ENCODE assay signal across 9 mouse cellular contexts in the genomic region with DNA sequence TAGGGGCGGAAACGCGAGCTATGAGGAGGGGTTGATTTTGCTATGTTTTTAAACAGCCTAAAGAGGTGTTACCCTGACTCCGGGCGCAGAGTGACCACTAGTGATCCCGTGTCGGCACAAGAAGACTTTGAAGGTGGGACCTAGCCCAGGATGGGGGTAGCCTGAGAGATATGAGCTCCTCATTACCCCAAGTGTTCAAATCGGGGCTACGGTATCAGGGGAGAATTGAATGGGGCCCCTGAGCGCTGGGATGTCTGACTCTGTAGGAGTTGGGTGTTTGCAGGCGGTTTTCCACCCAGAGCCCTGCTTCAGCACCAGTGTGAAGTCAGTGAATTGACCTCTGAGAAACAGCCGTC. TPM values are rescaled to one million over a fixed set of nuclear protein-coding genes. Genes with fewer than 3 reads are reported as not detected.
DNase-seq lines count a peak whose midpoint lies in the region; ATAC-seq and TF ChIP-seq lines count a peak whose summit lies in the region.
"Had no signal": no experiment of that assay in that cellular context is flagged by ENCODE, and none has a peak within 500 bp of the region (broad histone marks: within the 10 kb centered on the region; RNA-seq: fewer than 3 reads in every experiment).

No protein-coding gene starts in this region.

- no peak for TF ChIP-seq CTCF in cortical plate, adult 2 months (IDR thresholded peaks at IDR 0.05; ENCODE audit: extremely low read depth, insufficient read depth, low read length)

- H3K4me2 ChIP-seq in kidney, embryonic 15.5 days, result peak overlapping the region; percentile 94
- peak overlapping the region; percentile 85 for H3K4me2 ChIP-seq in hindbrain, embryonic 15.5 days
- peak overlapping the region; percentile 86 for H3K4me2 ChIP-seq in midbrain, embryonic 14.5 days (ENCODE audit: low read length)

- peak overlapping the region; percentile 29; the same call in 1 of the 2 replicates for H3K27ac ChIP-seq in kidney, embryonic 15.5 days
- H3K27ac ChIP-seq in cortical plate, adult 2 months (ENCODE audit: insufficient read depth, low read length), result no peak overlapping the region
- H3K27ac ChIP-seq in hindbrain, embryonic 15.5 days (replicated peaks), result no peak overlapping the region
- no peak overlapping the region for H3K27ac ChIP-seq in midbrain, embryonic 14.5 days (replicated peaks; ENCODE audit: low read depth, low read length)

- peaks cover 13% of the 10 kb centered on the region for H3K4me1 ChIP-seq in kidney, embryonic 15.5 days
- H3K4me1 ChIP-seq in cortical plate, adult 2 months (ENCODE audit: control insufficient read depth, insufficient read depth, low read length), result no peaks in the 10 kb centered on the region
- H3K4me1 ChIP-seq in hindbrain, embryonic 15.5 days (replicated peaks), result peaks cover 10% of the 10 kb centered on the region
- H3K4me1 ChIP-seq in midbrain, embryonic 14.5 days (ENCODE audit: control insufficient read depth, insufficient read depth, low read length), result no peaks in the 10 kb centered on the region

- no peak for DNase-seq in kidney, adult 9 months
- DNase-seq in midbrain, embryonic 14.5 days, result no peak
- DNase-seq in urinary bladder, adult 2 months (ENCODE audit: low spot score), result no peak
- no peak for DNase-seq in cerebellum, postnatal 25 days

- H3K4me3 ChIP-seq in kidney, embryonic 15.5 days (replicated peaks), result peak overlapping the region; percentile 68
- peak overlapping the region; percentile 46 for H3K4me3 ChIP-seq in cortical plate, adult 2 months (ENCODE audit: insufficient read depth, low read length)
- peak overlapping the region; percentile 60 for H3K4me3 ChIP-seq in hindbrain, embryonic 15.5 days
- H3K4me3 ChIP-seq in midbrain, embryonic 14.5 days (replicated peaks; ENCODE audit: low read depth, low read length), result peak overlapping the region; percentile 59

- H3K9ac ChIP-seq in kidney, embryonic 15.5 days, result peak overlapping the region; percentile 35; the same call in 1 of the 2 replicates
- H3K9ac ChIP-seq in hindbrain, embryonic 15.5 days, result peak overlapping the region; percentile 30
- H3K9ac ChIP-seq in midbrain, embryonic 14.5 days (replicated peaks; ENCODE audit: low read length), result peak overlapping the region; percentile 45

- WGBS in kidney, embryonic 15.5 days, result 18% methylated on average over 12 of the region's 12 CpGs
- WGBS in hindbrain, embryonic 15.5 days, result 17% methylated on average over 12 of the region's 12 CpGs
- 16% methylated on average over 12 of the region's 12 CpGs for WGBS in midbrain, embryonic 14.5 days

- no peak for TF ChIP-seq POLR2A in cortical plate, adult 2 months (IDR thresholded peaks at IDR 0.05; ENCODE audit: extremely low read depth, insufficient read depth, low read length)

- no peaks in the 10 kb centered on the region for H3K9me3 ChIP-seq in kidney, embryonic 15.5 days (replicated peaks)
- no peaks in the 10 kb centered on the region for H3K9me3 ChIP-seq in hindbrain, embryonic 15.5 days
- H3K9me3 ChIP-seq in midbrain, embryonic 14.5 days (ENCODE audit: control insufficient read depth, low read length), result no peaks in the 10 kb centered on the region

- no peak for ATAC-seq in kidney, embryonic 15.5 days (replicated peaks; ENCODE audit: low FRiP score)
- ATAC-seq in hindbrain, embryonic 15.5 days (ENCODE audit: low FRiP score, low read depth), result no peak
- ATAC-seq in midbrain, embryonic 14.5 days (ENCODE audit: low FRiP score, low TSS enrichment), result peak; percentile 50
- ATAC-seq in erythroid progenitor cell, adult 5-6 weeks (replicated peaks; ENCODE audit: low FRiP score, poor library complexity, severe bottlenecking), result no peak

- H3K27me3 ChIP-seq in kidney, embryonic 15.5 days, result no peaks in the 10 kb centered on the region
- no peaks in the 10 kb centered on the region for H3K27me3 ChIP-seq in hindbrain, embryonic 15.5 days
- no peaks in the 10 kb centered on the region for H3K27me3 ChIP-seq in midbrain, embryonic 14.5 days (ENCODE audit: control insufficient read depth, insufficient read depth, low read length)

- no peaks in the 10 kb centered on the region for H3K36me3 ChIP-seq in kidney, embryonic 15.5 days
- H3K36me3 ChIP-seq in hindbrain, embryonic 15.5 days, result no peaks in the 10 kb centered on the region
- no peaks in the 10 kb centered on the region for H3K36me3 ChIP-seq in midbrain, embryonic 14.5 days (ENCODE audit: control insufficient read depth, insufficient read depth, low read length)

RNA-seq across cellular contexts. Expression of gene Ssh3, which starts 11.1 kb away (rescaled TPM):
- 15.1 and 15.9 TPM in 2 replicates for polyA plus RNA-seq in kidney, embryonic 15.5 days (2015; fragmentation: Nextera tagmentation; extraction: Ambion mirVana)
- polyA plus RNA-seq in cortical plate, adult 2 months (2012; rRNA removed), result 148 and 177 TPM in 2 replicates
- 15.9 and 18.5 TPM in 2 replicates for polyA plus RNA-seq in hindbrain, embryonic 15.5 days (2015; fragmentation: Nextera tagmentation; extraction: Ambion mirVana)
- polyA plus RNA-seq in midbrain, embryonic 14.5 days (2014; fragmentation: Nextera tagmentation; extraction: Ambion mirVana), result 8.8 and 12.8 TPM in 2 replicates
- total RNA-seq in erythroid progenitor cell, adult 5-6 weeks (2015; ENCODE audit: low replicate concordance), result 2.2 and 16.8 TPM in 2 replicates
- 0.90 and 5.2 TPM in 2 replicates for total RNA-seq in erythroid progenitor cell, adult 5-6 weeks (2017; ENCODE audit: low replicate concordance)
- 83.3 and 90.8 TPM in 2 replicates for polyA plus RNA-seq in urinary bladder, adult 2 months (2012; rRNA removed)

RNA-seq across cellular contexts. Expression of gene Ankrd13d, which starts 25.1 kb away (rescaled TPM):
- 8.3 and 8.5 TPM in 2 replicates for polyA plus RNA-seq in kidney, embryonic 15.5 days (2015; fragmentation: Nextera tagmentation; extraction: Ambion mirVana)
- 76.1 and 85.9 TPM in 2 replicates for polyA plus RNA-seq in cortical plate, adult 2 months (2012; rRNA removed)
- polyA plus RNA-seq in hindbrain, embryonic 15.5 days (2015; fragmentation: Nextera tagmentation; extraction: Ambion mirVana), result 58.3 and 63.4 TPM in 2 replicates
- 34.5 and 39.3 TPM in 2 replicates for polyA plus RNA-seq in midbrain, embryonic 14.5 days (2014; fragmentation: Nextera tagmentation; extraction: Ambion mirVana)
- total RNA-seq in erythroid progenitor cell, adult 5-6 weeks (2015; ENCODE audit: low replicate concordance), result 0.72 and 1.3 TPM in 2 replicates
- total RNA-seq in erythroid progenitor cell, adult 5-6 weeks (2017; ENCODE audit: low replicate concordance), result 0.39 TPM in 1 of 2 replicates, not detected in the other
- 13.6 and 18.6 TPM in 2 replicates for polyA plus RNA-seq in urinary bladder, adult 2 months (2012; rRNA removed)

RNA-seq across cellular contexts. Expression of gene Pold4, which starts 26.2 kb away (rescaled TPM):
- polyA plus RNA-seq in kidney, embryonic 15.5 days (2015; fragmentation: Nextera tagmentation; extraction: Ambion mirVana), result 23.2 and 27.4 TPM in 2 replicates
- 38.9 and 39.7 TPM in 2 replicates for polyA plus RNA-seq in cortical plate, adult 2 months (2012; rRNA removed)
- polyA plus RNA-seq in hindbrain, embryonic 15.5 days (2015; fragmentation: Nextera tagmentation; extraction: Ambion mirVana), result 19.2 and 20.9 TPM in 2 replicates
- polyA plus RNA-seq in midbrain, embryonic 14.5 days (2014; fragmentation: Nextera tagmentation; extraction: Ambion mirVana), result 18.5 and 19.1 TPM in 2 replicates
- 21.8 and 24.5 TPM in 2 replicates for total RNA-seq in erythroid progenitor cell, adult 5-6 weeks (2015; ENCODE audit: low replicate concordance)
- 5.0 and 16.1 TPM in 2 replicates for total RNA-seq in erythroid progenitor cell, adult 5-6 weeks (2017; ENCODE audit: low replicate concordance)
- polyA plus RNA-seq in urinary bladder, adult 2 months (2012; rRNA removed), result 76.4 and 82.1 TPM in 2 replicates

RNA-seq across cellular contexts. Expression of gene AC109138.7, which starts 43.7 kb away (rescaled TPM):
- not detected in 2 replicates for polyA plus RNA-seq in kidney, embryonic 15.5 days (2015; fragmentation: Nextera tagmentation; extraction: Ambion mirVana)
- polyA plus RNA-seq in cortical plate, adult 2 months (2012; rRNA removed), result not detected in 2 replicates
- not detected in 2 replicates for polyA plus RNA-seq in hindbrain, embryonic 15.5 days (2015; fragmentation: Nextera tagmentation; extraction: Ambion mirVana)
- polyA plus RNA-seq in midbrain, embryonic 14.5 days (2014; fragmentation: Nextera tagmentation; extraction: Ambion mirVana), result not detected in 2 replicates
- not detected in 2 replicates for total RNA-seq in erythroid progenitor cell, adult 5-6 weeks (2015; ENCODE audit: low replicate concordance)
- not detected in 2 replicates for total RNA-seq in erythroid progenitor cell, adult 5-6 weeks (2017; ENCODE audit: low replicate concordance)
- polyA plus RNA-seq in urinary bladder, adult 2 months (2012; rRNA removed), result not detected in 2 replicates
- polyA plus RNA-seq: gonadal fat pad, adult 2 months had no signal

RNA-seq across cellular contexts. Expression of gene Clcf1, which starts 43.8 kb away (rescaled TPM):
- polyA plus RNA-seq in kidney, embryonic 15.5 days (2015; fragmentation: Nextera tagmentation; extraction: Ambion mirVana), result 5.1 and 6.8 TPM in 2 replicates
- 2.4 and 2.8 TPM in 2 replicates for polyA plus RNA-seq in cortical plate, adult 2 months (2012; rRNA removed)
- 0.69 and 0.75 TPM in 2 replicates for polyA plus RNA-seq in hindbrain, embryonic 15.5 days (2015; fragmentation: Nextera tagmentation; extraction: Ambion mirVana)
- 0.08 and 0.46 TPM in 2 replicates for polyA plus RNA-seq in midbrain, embryonic 14.5 days (2014; fragmentation: Nextera tagmentation; extraction: Ambion mirVana)
- total RNA-seq in erythroid progenitor cell, adult 5-6 weeks (2015; ENCODE audit: low replicate concordance), result not detected in 2 replicates
- total RNA-seq in erythroid progenitor cell, adult 5-6 weeks (2017; ENCODE audit: low replicate concordance), result 0.15 and 1.2 TPM in 2 replicates
- polyA plus RNA-seq in urinary bladder, adult 2 months (2012; rRNA removed), result 10.8 and 13.1 TPM in 2 replicates
